Mouse (Mus musculus) lung, postnatal 0 days (tissue): ENCODE measurements around the gene Ahcyl1. TPM values are rescaled to one million over a fixed set of nuclear protein-coding genes. Genes with fewer than 3 reads are reported as not detected.

Experiments
- ATAC-seq: fragments of 200-750 bp; cut with Nextera tagmentation; 2 replicates; pipeline ENCODE4 v1.8.0; 2017; ENCODE audit warnings: moderate library complexity
- DNase-seq: peaks from one replicate; pipeline ENCODE4 v3.0.0-alpha.2; 2016; ENCODE audit warnings: low spot score
- H3K27ac ChIP-seq: fragments of 300-500 bp; sonication (generic); 2 replicates; pipeline ENCODE4 v1.5.1; 2014; ENCODE audit warnings: antibody characterized with exemption, mild to moderate bottlenecking, low read length, mixed read lengths
- H3K27me3 ChIP-seq: fragments of 300-500 bp; sonication (generic); replicated peaks from 2 replicates; pipeline ENCODE4 v1.6.1; 2014; ENCODE audit warnings: low read length, mixed read lengths; ENCODE audit not compliant: insufficient read depth
- H3K36me3 ChIP-seq: fragments of 300-500 bp; sonication (generic); 2 replicates; pipeline ENCODE4 v1.6.1; 2014; ENCODE audit warnings: low read length, mixed read lengths; ENCODE audit not compliant: insufficient read depth
- H3K4me1 ChIP-seq: fragments of 300-500 bp; sonication (generic); 2 replicates; pipeline ENCODE4 v1.6.1; 2014; ENCODE audit warnings: antibody characterized with exemption, low read depth, low read length, mixed read lengths; ENCODE audit not compliant: insufficient read depth
- H3K4me2 ChIP-seq: fragments of 300-500 bp; sonication (generic); replicated peaks from 2 replicates; pipeline ENCODE4 v1.6.1; 2014; ENCODE audit warnings: low read depth, mild to moderate bottlenecking, low read length, moderate library complexity, mixed read lengths
- H3K4me3 ChIP-seq: fragments of 300-500 bp; sonication (generic); 2 replicates; pipeline ENCODE4 v1.5.1; 2014; ENCODE audit warnings: low read depth, low read length
- H3K9ac ChIP-seq: fragments of 300-500 bp; sonication (generic); replicated peaks from 2 replicates; pipeline ENCODE4 v1.6.1; 2014; ENCODE audit warnings: low read depth, mild to moderate bottlenecking
- H3K9me3 ChIP-seq: fragments of 300-500 bp; sonication (generic); 2 replicates; pipeline ENCODE4 v1.6.1; 2016; ENCODE audit warnings: low read length, mixed read lengths
- CTCF ChIP-seq: IDR thresholded peaks from 2 replicates; pipeline ENCODE4 v1.5.1; 2016; ENCODE audit warnings: antibody characterized with exemption, mild to moderate bottlenecking
- EP300 ChIP-seq: IDR thresholded peaks from 2 replicates; pipeline ENCODE4 v1.6.1; 2016; ENCODE audit warnings: antibody characterized with exemption, mild to moderate bottlenecking, control low read depth
- WGBS: fragments of 180-500 bp; shearing (Covaris S2); extraction: QIAGEN DNeasy Blood & Tissue Kit; methylation state at CpG from one replicate; pipeline ENCODE4 v1.1.7; 2014; 5-methylcytosine and 5-hydroxymethylcytosine counted together
- polyA plus RNA-seq: library from polyadenylated mRNA; unstranded; fragments of >200 nt; fragmentation: Nextera tagmentation; extraction: Ambion mirVana; gene quantifications from 2 replicates; pipeline ENCODE4 v1.2.1, GENCODE M21; 2015

The Ahcyl1 gene
- polyA plus RNA-seq, 1 experiment from 2014 or later: 37.1 TPM

GRCm38 (mm10) chr3:107700625-107701024, 4.3 kb upstream of the Ahcyl1 start:
- Histone ChIP-seq H3K4me1 (0 out of 2 replicates have a peak, but pooled peaks cover under 1% of the 10 kb centered on the region), H3K9ac (no peak overlapping the region), H3K9me3 (no peaks in the 10 kb centered on the region), H3K27ac (no peak overlapping the region), H3K4me3 (no peak overlapping the region), H3K4me2 (no peak overlapping the region), H3K27me3 (no peaks in the 10 kb centered on the region), H3K36me3 (no peaks in the 10 kb centered on the region)
- no peak for DNase-seq
- TF ChIP-seq CTCF (no peak), EP300 (no peak)
- 85% methylated on average over 2 of the region's 2 CpGs for WGBS
- ATAC-seq: no peak

- peaks cover 12% of the 10 kb centered on the region; the same call in 1 of the 2 replicates for H3K4me1 ChIP-seq
- H3K9ac ChIP-seq: no peak overlapping the region
- no peaks in the 10 kb centered on the region for H3K36me3 ChIP-seq
- no peaks in the 10 kb centered on the region for H3K27me3 ChIP-seq
- no peak overlapping the region for H3K4me2 ChIP-seq
- 13% methylated on average over 3 of the region's 3 CpGs for WGBS
- ATAC-seq (peak; percentile 3), DNase-seq (no peak)
- no peak for TF ChIP-seq CTCF
- H3K9me3 ChIP-seq: no peaks in the 10 kb centered on the region
- H3K27ac ChIP-seq: no peak overlapping the region
- H3K4me3 ChIP-seq: no peak overlapping the region
These were observed 550 bp upstream of the Ahcyl1 start for GRCm38 (mm10) chr3:107696910-107697309.

GRCm38 (mm10) chr3:107695219-107695947, 977 bp downstream of the Ahcyl1 start:
- peak overlapping the region; percentile 90 for H3K4me2 ChIP-seq
- DNase-seq (peak; percentile 26), ATAC-seq (no peak)
- H3K9me3 ChIP-seq: no peaks in the 10 kb centered on the region
- H3K9ac ChIP-seq: peak overlapping the region; percentile 94
- no peaks in the 10 kb centered on the region for H3K36me3 ChIP-seq
- peaks cover 14% of the 10 kb centered on the region; the same call in 1 of the 2 replicates for H3K4me1 ChIP-seq
- H3K4me3 ChIP-seq: peak overlapping the region; percentile 86
- H3K27me3 ChIP-seq: no peaks in the 10 kb centered on the region
- H3K27ac ChIP-seq: peak overlapping the region; percentile 96
- TF ChIP-seq CTCF (no peak), EP300 (no peak)
- WGBS: 4% methylated on average over 16 of the region's 16 CpGs

- H3K27me3 ChIP-seq: no peaks in the 10 kb centered on the region
- WGBS: 50% methylated on average over 2 of the region's 2 CpGs
- no peaks in the 10 kb centered on the region for H3K36me3 ChIP-seq
- DNase-seq (no peak), ATAC-seq (no peak)
- H3K27ac ChIP-seq: no peak overlapping the region
- no peak overlapping the region for H3K9ac ChIP-seq
- peak overlapping the region; percentile 90 for H3K4me2 ChIP-seq
- no peaks in the 10 kb centered on the region for H3K9me3 ChIP-seq
- H3K4me3 ChIP-seq: no peak overlapping the region
- TF ChIP-seq CTCF (no peak), EP300 (no peak)
- peaks cover 18% of the 10 kb centered on the region; the same call in 1 of the 2 replicates for H3K4me1 ChIP-seq
These were observed 2.0 kb downstream of the Ahcyl1 start for GRCm38 (mm10) chr3:107694256-107694900.

GRCm38 (mm10) chr3:107690366-107690765, 6.0 kb downstream of the Ahcyl1 start:
- no peak overlapping the region for H3K27ac ChIP-seq
- DNase-seq (no peak), ATAC-seq (peak; percentile 12; the same call in 1 of the 2 replicates)
- H3K36me3 ChIP-seq: no peaks in the 10 kb centered on the region
- 62% methylated on average over 2 of the region's 2 CpGs for WGBS
- no peaks in the 10 kb centered on the region for H3K9me3 ChIP-seq
- H3K9ac ChIP-seq: no peak overlapping the region
- H3K27me3 ChIP-seq: no peaks in the 10 kb centered on the region
- TF ChIP-seq CTCF (no peak), EP300 (no peak)
- no peak overlapping the region for H3K4me3 ChIP-seq
- peaks cover 15% of the 10 kb centered on the region; the same call in 1 of the 2 replicates for H3K4me1 ChIP-seq
- H3K4me2 ChIP-seq: no peak overlapping the region

- Histone ChIP-seq H3K4me2 (no peak overlapping the region), H3K4me1 (peaks cover 6% of the 10 kb centered on the region; the same call in 1 of the 2 replicates), H3K9me3 (no peaks in the 10 kb centered on the region), H3K36me3 (no peaks in the 10 kb centered on the region), H3K27me3 (no peaks in the 10 kb centered on the region), H3K9ac (no peak overlapping the region), H3K27ac (no peak overlapping the region), H3K4me3 (no peak overlapping the region)
- no peak for ATAC-seq
- DNase-seq: no peak
- TF ChIP-seq CTCF: no peak
These were observed 7.1 kb downstream of the Ahcyl1 start for GRCm38 (mm10) chr3:107689245-107689644.
